Mouse (Mus musculus) layer of hippocampus, adult 2 months (tissue): ENCODE data around the gene Faap100. TPM values are rescaled to one million over a fixed set of nuclear protein-coding genes. Genes with fewer than 3 reads are reported as not detected.
"Not testable (repeated sequence)": the region's sequence is repeated elsewhere in the genome, so short reads cannot be mapped to it uniquely, and the experiment has no call there.

Source experiments
- DNase-seq, 2 experiments: peaks; one replicate each; pipeline ENCODE4 v3.0.0; 2022; ENCODE audit warnings: low spot score in 2 of 2
- H3K27ac ChIP-seq: fragments of 200-600 bp; 2 replicates; pipeline ENCODE4 v1.8.1; 2022
- H3K4me3 ChIP-seq: fragments of 200-600 bp; 2 replicates; pipeline ENCODE4 v1.8.1; 2022; ENCODE audit warnings: mild to moderate bottlenecking
- CTCF ChIP-seq: fragments of 200-600 bp; conservative IDR thresholded peaks from 2 replicates; pipeline ENCODE4 v1.8.1; 2022; ENCODE audit warnings: antibody characterized with exemption, mild to moderate bottlenecking, moderate library complexity
- total RNA-seq, 2 experiments: library from RNA; stranded (reverse); gene quantifications; 2 replicates each; pipeline ENCODE4 v1.2.3; 2021

Gene Faap100
- total RNA-seq, 2 experiments from 2014 or later: 17.7 to 19.5 TPM

DNA sequence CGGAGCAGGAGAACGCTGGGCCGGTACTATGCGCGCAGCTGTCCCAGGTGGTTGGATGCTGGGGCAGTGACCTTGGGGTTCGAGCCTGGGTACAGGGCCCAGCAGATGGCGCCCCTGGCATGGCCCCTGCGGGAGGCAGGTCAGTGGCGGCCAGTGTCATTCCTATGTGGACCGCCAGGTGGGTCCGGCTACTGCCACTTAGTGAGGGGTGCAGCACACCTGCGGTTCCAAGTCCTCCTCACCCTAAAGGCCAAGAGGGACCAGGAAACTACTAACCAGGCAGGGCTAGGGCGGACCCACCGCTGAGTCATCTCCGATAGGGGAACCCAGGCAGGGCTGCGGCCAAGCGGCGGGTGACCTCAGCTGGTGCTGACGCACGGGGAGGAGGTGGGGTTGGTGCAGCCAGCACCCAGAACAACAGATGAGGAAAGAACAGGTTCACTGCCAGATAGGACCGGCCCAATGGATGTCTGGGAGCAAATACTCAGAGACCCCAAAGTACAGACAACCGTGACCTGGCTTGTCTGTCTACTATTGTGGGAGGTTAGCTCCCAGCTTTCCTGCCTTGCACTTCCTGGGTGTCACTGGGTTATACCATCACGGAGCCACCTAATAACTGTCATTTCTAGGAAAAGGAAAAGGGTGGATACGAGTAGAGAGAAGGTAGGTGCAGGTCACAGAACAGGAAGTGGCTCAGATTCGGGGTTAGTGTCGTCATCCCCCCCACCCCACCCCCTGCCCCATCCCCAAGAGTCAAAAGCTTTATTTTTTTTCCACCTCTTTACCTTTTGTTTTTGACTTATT, 24.9 kb downstream of the Faap100 start:
- peak overlapping the region; percentile 27; the same call in 1 of the 2 replicates for H3K4me3 ChIP-seq
- DNase-seq: peak in 1 of 2 experiments; percentile 52

DNA sequence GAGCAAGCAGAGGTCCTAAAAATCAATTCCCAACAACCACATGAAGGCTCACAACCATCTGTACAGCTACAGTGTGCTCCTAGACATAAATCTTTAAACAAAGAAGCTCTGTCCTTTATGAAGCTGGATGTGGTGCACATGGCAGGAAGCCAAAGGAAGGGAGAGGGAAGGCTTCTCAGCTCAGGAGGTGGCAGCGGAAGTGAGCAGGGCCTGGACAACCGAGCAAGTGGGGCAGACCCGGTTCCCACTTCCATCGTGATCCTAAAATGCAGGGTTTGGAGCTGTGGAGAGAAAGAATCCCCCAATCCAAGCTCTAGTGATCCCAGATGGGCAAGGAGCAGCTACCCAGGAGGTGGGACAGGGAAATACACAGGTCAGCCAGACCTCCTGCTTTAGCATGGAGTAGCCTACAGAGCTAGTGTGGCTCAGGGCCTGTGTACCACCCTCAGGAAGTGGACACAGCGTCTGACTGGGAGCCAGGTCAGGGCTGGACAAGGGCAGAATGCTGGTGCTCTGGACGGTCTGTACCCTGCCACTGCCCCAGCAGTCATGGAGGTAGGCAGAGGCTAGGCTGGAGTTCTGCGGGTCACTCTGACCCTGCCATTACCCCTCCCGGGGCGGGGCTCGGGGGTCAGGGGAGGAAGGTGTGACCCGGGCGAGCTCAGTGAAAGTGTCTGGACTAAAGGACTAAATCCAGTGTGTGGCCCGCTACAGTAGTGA, 25.8 kb downstream of the Faap100 start:
- DNase-seq: peak in 1 of 2 experiments; percentile 13
- TF ChIP-seq CTCF: no peak
- no peak overlapping the region for H3K4me3 ChIP-seq
- peak overlapping the region; percentile 48; the same call in 1 of the 2 replicates for H3K27ac ChIP-seq

More for the DNA sequence above, 24.9 kb downstream of the Faap100 start:
- no peak overlapping the region for H3K27ac ChIP-seq
- TF ChIP-seq CTCF: peak; percentile 82

DNA sequence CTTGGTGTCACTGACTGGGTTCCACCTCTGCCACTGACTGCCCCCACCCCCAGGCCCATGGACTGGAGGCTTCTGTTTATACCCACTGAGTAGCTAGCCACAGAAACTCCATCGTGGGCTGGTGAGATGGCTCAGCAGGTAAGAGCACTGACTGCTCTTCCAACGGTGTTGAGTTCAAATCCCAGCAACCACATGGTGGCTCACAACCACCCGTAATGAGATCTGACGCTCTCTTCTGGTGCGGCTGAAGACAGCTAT, 26.5 kb downstream of the Faap100 start:
- not testable (repeated sequence) for H3K27ac ChIP-seq, H3K4me3 ChIP-seq
- DNase-seq: peak in 1 of 2 experiments; percentile 8

DNA sequence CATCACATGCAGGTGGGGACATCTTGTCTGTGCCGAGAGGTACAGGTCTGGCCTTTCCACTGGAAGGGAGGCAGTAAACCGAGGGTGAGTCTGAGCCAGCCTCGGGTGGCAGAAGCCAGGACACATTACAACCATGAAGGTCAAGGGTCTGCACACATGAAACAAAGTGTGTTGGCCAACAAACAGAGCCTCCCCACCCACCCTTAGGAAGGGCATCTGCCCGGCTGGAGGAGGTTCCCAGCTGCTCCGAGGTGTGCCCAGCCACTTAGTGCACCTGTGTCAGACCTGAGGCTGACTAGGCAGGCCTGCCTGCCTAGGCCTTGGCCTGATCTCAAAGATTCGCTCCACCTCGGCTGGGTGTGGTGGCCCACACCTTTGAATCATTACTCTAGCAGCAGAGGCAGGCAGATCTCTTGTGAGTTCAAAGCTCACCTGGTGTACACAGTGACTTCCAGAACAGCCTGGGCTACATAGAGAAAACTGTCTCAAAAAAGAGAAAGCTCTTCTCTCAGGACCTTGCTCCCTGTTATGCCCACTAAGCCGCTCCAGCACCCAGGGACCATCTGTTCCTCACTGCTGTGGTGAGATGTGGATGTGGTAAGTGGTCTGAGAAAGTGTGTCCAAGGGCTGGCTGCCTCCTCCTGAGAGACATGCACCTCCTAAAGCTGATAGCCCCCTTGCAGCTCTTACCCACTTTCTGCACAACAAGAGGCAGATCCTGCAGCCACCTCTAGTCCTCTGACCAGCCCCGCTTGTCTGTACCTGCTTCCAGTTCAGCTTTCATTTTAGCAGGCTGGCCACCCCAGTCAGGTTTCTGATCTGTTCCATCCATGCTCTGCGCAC, 27.1 kb downstream of the Faap100 start:
- Histone ChIP-seq H3K4me3 (no peak overlapping the region), H3K27ac (peak overlapping the region; percentile 100; the same call in 1 of the 2 replicates)
- no peak for TF ChIP-seq CTCF
- DNase-seq: peak in 1 of 2 experiments; percentile 12

DNA sequence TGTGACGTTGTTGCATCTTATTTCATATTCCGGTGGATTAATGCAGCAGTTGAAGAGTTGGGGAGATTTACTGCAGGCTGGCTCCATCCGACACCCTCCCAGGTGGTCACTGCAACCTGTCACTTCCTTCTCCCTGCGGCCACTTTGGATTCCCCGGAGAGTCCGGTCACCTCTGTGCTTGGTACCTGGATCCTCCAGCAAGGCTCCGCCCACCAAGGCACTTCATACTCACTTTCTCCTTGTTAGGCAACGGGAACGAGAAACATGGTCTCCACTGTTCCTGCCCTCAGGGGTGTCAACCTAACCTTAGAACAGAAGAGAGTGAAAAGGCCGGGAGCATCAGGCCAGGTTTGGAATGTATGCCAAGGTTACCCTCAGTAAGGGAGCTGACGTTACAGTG, 27.9 kb downstream of the Faap100 start:
- Histone ChIP-seq H3K4me3 (peak overlapping the region; percentile 99), H3K27ac (peak overlapping the region; percentile 100)
- TF ChIP-seq CTCF: no peak
- peak in 1 of 2 experiments; percentile 8 for DNase-seq

DNA sequence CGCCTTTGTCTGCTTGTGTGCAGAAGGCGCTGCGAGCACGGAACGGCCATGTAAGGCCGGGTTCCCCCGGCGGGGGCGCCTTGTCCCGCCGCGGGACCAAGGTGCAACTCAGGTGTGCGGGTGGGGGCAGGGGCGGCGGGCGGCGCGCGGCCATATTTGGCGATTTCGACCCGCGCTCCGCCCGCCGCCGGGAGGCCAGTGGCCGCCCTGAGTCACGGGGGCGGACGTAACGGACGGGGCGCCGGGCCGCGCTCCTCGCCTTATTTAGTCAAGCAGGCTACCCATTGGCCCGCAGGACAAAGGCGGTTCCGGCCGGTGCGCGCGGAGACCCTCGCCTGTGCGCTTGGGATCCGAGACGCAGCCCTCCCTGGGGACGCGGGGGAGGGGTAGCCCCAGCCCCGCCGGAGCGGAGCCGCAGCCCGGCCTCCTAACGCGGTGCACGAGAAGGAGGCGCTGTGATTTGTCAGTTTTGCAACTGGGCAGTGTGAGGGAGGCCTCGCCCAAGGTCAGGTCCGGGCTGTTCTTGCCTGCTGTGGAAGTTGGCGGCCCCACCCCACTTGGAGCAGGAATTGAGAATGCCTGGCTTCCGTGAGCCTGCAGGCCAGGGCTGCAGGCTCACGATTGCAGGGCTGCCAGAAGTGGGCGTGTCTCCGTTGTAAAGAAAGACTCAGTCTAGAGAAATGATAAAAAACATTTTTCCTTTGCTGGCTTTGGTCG, 28.4 kb downstream of the Faap100 start:
- TF ChIP-seq CTCF: peak; percentile 21
- DNase-seq: peak; percentile 67
- peak overlapping the region; percentile 99 for H3K4me3 ChIP-seq
- peak overlapping the region; percentile 100 for H3K27ac ChIP-seq

DNA sequence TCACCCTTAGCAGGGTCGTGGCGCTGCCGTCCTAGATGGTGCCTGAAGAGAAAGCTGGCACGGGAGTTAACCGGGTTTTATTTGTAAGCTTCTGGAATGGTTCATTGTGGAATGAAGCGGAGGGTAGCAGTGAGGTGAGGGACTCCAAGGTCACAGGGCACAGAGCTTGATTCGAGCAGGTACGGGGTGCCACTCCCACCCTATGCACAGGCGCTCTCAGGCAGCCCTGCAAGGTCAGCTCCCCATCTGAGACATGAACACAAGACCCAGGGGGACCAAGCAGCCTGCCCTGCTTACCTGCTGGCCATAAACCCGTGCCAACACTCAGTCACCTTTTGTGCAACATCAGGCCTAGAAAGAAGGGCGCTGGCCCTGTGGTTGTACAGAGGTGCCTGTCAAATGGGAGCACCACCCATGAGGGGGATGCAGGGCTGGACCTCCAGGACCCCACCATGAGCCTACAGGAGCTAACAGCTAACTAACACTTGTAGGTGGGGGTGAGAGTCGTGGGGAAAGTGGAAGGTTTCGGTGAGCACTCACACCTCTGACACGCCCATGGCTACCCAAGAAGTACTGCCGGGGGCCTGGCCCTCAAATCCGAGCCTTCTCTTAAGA, 29.1 kb downstream of the Faap100 start:
- TF ChIP-seq CTCF: no peak
- Histone ChIP-seq H3K4me3 (peak overlapping the region; percentile 99), H3K27ac (peak overlapping the region; percentile 100)
- peak in 1 of 2 experiments; percentile 25 for DNase-seq

DNA sequence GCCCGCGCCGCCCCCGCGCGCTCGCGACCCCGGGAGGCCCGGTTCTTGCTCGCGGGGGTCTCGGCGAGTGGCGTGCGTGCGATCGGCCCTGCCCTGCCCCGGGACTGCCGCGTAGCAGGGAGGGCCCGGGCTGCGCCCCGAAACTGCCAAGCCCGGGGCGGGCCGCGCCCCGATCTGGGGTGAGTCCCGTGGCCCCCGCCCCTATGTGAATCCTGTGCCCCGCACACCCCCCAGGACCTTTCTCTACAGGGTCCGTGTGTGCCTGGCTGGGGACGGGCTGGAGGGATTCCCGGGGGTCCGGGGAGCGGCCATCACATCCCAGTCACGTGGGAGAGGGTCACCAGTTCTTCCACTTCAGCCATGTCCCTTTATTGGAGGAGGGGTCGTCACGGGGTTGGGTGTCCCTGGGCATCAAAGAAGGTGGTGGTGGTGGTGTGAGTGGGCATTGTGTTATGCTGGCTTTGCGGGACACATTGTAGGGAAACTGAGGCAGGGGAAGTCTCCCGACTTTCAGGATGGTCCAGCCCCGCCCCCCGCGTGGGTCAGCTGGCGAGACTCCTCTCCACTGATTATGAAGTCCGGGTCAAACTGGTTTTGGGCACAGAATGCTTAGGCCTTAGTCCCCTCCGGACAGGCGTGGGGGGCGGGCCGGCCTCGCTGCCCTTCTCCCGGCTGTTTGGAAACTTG, 29.7 kb downstream of the Faap100 start:
- Histone ChIP-seq H3K4me3 (peak overlapping the region; percentile 99), H3K27ac (peak overlapping the region; percentile 100)
- DNase-seq: peak in 1 of 2 experiments; percentile 57
- TF ChIP-seq CTCF: no peak

DNA sequence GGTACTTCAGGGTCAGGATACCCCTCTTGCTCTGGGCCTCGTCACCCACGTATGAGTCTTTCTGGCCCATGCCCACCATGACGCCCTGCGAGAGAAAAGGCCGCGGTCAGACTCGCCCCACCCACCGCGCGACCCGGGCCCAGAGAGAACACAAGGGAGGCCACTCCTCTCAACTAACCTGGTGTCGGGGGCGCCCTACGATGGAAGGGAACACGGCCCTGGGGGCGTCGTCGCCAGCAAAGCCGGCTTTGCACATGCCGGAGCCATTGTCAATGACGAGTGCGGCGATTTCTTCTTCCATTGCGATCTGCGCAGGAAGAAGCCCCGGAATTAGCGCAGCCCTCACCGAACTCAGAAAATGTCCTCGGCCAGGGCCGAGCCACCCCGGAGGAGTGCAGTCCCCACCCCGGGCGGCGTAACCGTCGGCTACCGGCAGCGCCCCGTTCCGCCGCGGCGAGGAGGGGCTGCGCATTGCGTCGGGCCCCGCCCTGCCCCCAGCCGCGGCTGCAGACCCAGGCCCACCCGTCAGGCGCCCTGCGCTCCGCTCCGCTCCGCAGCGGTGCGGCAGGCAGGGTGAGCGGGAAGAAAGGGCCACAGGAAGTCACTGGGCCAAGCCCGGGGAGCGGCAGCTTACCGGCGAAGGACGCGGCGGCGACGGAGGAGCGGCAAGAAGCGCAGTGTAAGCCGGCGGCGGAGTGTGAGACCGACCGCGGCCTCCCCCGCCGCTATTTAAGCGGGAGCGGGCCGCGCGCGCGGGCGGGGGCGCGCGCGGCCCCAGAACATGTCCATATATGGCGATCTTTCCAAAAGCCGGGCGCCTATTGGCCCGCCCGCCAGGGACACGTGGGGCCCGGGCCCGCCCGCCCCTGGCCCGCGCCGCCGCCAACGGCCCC, 30.5 kb downstream of the Faap100 start, which contains the start of gene Actg1:
Actg1 (minus strand) TSS at position 752 of the 893 bp plus-strand sequence.
- peak; percentile 79 to 82 for DNase-seq
- Histone ChIP-seq H3K4me3 (peak within 1 kb of the TSS; percentile 99), H3K27ac (peak within 1 kb of the TSS; percentile 100)
- no peak for TF ChIP-seq CTCF

DNA sequence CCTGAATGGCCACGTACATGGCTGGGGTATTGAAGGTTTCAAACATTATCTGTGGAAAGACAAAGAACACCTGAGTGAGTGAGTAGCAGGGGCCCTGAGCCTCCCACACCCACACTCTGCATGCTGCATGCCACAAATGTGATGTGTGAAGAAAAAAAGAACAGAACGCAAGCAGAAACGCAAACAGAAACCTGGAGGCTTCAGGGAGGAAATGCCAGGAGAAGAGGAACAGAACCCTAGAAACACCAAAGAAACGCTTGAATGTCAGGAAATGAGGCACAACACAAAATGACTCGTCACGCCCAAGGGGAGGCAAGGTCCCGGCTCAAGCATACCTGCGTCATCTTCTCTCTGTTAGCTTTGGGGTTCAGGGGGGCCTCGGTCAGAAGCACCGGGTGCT, 31.3 kb downstream of the Faap100 start:
- H3K27ac ChIP-seq: peak overlapping the region; percentile 100
- no peak for TF ChIP-seq CTCF
- DNase-seq: peak in 1 of 2 experiments; percentile 10
- H3K4me3 ChIP-seq: peak overlapping the region; percentile 94

DNA sequence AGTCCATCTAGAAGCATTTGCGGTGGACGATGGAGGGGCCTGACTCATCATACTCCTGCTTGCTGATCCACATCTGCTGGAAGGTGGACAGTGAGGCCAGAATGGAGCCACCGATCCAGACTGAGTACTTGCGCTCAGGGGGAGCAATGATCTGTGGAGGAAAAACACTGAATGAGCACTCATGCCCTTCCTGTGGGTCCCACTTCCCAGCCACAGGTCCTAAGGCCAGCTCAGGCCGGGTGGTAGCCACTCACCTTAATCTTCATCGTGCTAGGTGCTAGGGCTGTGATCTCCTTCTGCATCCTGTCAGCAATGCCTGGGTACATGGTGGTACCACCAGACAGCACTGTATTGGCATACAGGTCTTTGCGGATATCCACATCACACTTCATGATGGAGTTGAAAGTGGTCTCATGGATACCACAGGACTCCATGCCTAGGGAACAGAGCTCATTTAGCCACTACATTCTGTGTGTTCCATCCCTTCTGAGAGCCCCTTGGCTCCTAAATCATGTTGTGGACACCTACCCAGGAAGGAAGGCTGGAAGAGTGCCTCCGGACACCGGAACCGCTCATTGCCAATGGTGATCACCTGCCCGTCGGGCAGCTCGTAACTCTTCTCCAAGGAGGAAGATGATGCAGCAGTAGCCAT, 32.1 kb downstream of the Faap100 start:
- peak overlapping the region; percentile 59 for H3K4me3 ChIP-seq
- peak overlapping the region; percentile 53; the same call in 1 of the 2 replicates for H3K27ac ChIP-seq
- DNase-seq: peak in 1 of 2 experiments; percentile 9
